Mouse (Mus musculus): ENCODE data around the gene Sorl1.

GRCm38 (mm10) chr9:42085970-42086369 is 38.1 kb downstream of the Sorl1 start:
- TF ChIP-seq CTCF (conservative IDR thresholded peaks at IDR 0.05 in 1 of 2, IDR thresholded peaks at IDR 0.05 in 1 of 2; ENCODE audit: low read depth in 2 of 2, low read length in 2 of 2) (no peak), MAX (IDR thresholded peaks at IDR 0.05; ENCODE audit: low read length) (no peak), EP300 (IDR thresholded peaks at IDR 0.05; ENCODE audit: low read length) (no peak), KAT2A (IDR thresholded peaks at IDR 0.05; ENCODE audit: insufficient replicate concordance, low read length) (no peak), MAZ (IDR thresholded peaks at IDR 0.05; ENCODE audit: low read depth, low read length) (no peak), POLR2A (IDR thresholded peaks at IDR 0.05; ENCODE audit: low read depth, low read length) (no peak), GABPA (IDR thresholded peaks at IDR 0.05; ENCODE audit: insufficient replicate concordance, low read depth, low read length) (no peak), PAX5 (IDR thresholded peaks at IDR 0.05; ENCODE audit: low read length) (no peak), TBP (conservative IDR thresholded peaks at IDR 0.05; ENCODE audit: low read depth, low read length) (no peak), ZC3H11A (IDR thresholded peaks at IDR 0.05; ENCODE audit: low read depth, low read length) (no peak), BHLHE40 (IDR thresholded peaks at IDR 0.05; ENCODE audit: low read depth, low read length) (no peak), HCFC1 (IDR thresholded peaks at IDR 0.05; ENCODE audit: low read depth, low read length) (no peak), E2F4 (IDR thresholded peaks at IDR 0.05; ENCODE audit: insufficient replicate concordance, low read depth, low read length) (no peak)

Measured in CH12.LX (cell line).